Mouse (Mus musculus) cortical plate, adult 2 months (tissue): Measurements from ENCODE around the gene Tmem175.

ENCODE experiments used
- CTCF ChIP-seq: fragments of 200-500 bp; IDR thresholded peaks from 2 replicates; pipeline ENCODE4 v1.5.1; 2011; ENCODE audit warnings: mild to moderate bottlenecking, control low read depth, low read length; ENCODE audit not compliant: insufficient read depth; ENCODE audit errors: extremely low read depth
- POLR2A ChIP-seq: fragments of 200-500 bp; IDR thresholded peaks from 2 replicates; pipeline ENCODE4 v1.6.1; 2011; ENCODE audit warnings: mild to moderate bottlenecking, low read length, control low read depth; ENCODE audit not compliant: insufficient read depth; ENCODE audit errors: extremely low read depth

- TF ChIP-seq CTCF (no peak), POLR2A (no peak)
These were observed 25.8 kb downstream of the Tmem175 start for GRCm38 (mm10) chr5:108655381-108655780.
